Mouse (Mus musculus) liver, embryonic 16.5 days (tissue): Measurements from ENCODE around the gene Pcif1. TPM values are rescaled to one million over a fixed set of nuclear protein-coding genes. Genes with fewer than 3 reads are reported as not detected.

Experiments
- ATAC-seq: fragments of 200-750 bp; cut with Nextera tagmentation; 2 replicates; pipeline ENCODE4 v1.8.0; 2017; ENCODE audit warnings: low read depth, mild to moderate bottlenecking, moderate number of reproducible peaks, moderate library complexity
- H3K27ac ChIP-seq: fragments of 300-500 bp; sonication (generic); 2 replicates; pipeline ENCODE4 v1.5.1; 2014; ENCODE audit warnings: mild to moderate bottlenecking, low read length
- H3K27me3 ChIP-seq: fragments of 300-500 bp; sonication (generic); 2 replicates; pipeline ENCODE4 v1.6.1; 2014; ENCODE audit warnings: low read depth, low read length, mixed read lengths; ENCODE audit not compliant: control insufficient read depth, insufficient read depth
- H3K36me3 ChIP-seq: fragments of 300-500 bp; sonication (generic); 2 replicates; pipeline ENCODE4 v1.6.1; 2014; ENCODE audit warnings: mild to moderate bottlenecking; ENCODE audit not compliant: control insufficient read depth, insufficient read depth
- H3K4me1 ChIP-seq: fragments of 300-500 bp; sonication (generic); 2 replicates; pipeline ENCODE4 v1.6.1; 2014; ENCODE audit warnings: low read depth, low read length, mixed read lengths; ENCODE audit not compliant: control insufficient read depth
- H3K4me2 ChIP-seq: fragments of 300-500 bp; sonication (generic); 2 replicates; pipeline ENCODE4 v1.6.1; 2014; ENCODE audit warnings: low read depth, low read length, mixed read lengths
- H3K4me3 ChIP-seq: fragments of 300-500 bp; sonication (generic); 2 replicates; pipeline ENCODE4 v1.5.1; 2014; ENCODE audit warnings: low read depth, mild to moderate bottlenecking, low read length
- H3K9ac ChIP-seq: fragments of 300-500 bp; sonication (generic); 2 replicates; pipeline ENCODE4 v1.6.1; 2014; ENCODE audit warnings: low read depth, low read length
- H3K9me3 ChIP-seq: fragments of 300-500 bp; sonication (generic); replicated peaks from 2 replicates; pipeline ENCODE4 v1.6.1; 2016; ENCODE audit warnings: low read length; ENCODE audit not compliant: control insufficient read depth
- WGBS: fragments of 180-500 bp; shearing (Covaris S2); extraction: QIAGEN DNeasy Blood & Tissue Kit; methylation state at CpG from one replicate; pipeline ENCODE4 v1.1.7; 2014; ENCODE audit not compliant: insufficient replicate concordance; 5-methylcytosine and 5-hydroxymethylcytosine counted together
- polyA plus RNA-seq: library from polyadenylated mRNA; unstranded; fragments of >200 nt; fragmentation: Nextera tagmentation; extraction: Ambion mirVana; gene quantifications from 2 replicates; pipeline ENCODE4 v1.2.1, GENCODE M21; 2015

Gene Pcif1
- polyA plus RNA-seq, result 36.8 and 38.2 TPM in 2 replicates

DNA sequence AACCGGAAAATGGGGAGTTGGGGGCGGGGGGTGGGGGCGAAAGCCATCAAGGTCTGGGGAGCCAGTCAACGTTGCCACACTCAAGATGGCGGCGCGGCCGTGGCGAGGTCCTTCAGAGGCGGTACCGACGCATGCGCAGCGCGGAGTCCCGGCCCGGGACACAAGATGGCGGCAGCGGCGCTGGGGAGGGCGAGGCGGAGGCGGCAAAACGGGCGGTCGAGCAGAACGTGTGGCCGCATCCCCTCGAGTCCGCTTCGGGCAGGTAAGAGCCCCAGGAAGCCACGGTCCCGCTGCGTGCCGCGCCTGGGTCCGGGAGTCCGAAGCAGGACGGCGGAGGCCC is at the start of gene Pcif1:
Gene Pcif1 (plus strand): TSS at position 77 of the 340 bp plus-strand sequence.
- Histone ChIP-seq H3K9me3 (no peaks in the 10 kb centered on the region), H3K27me3 (no peaks in the 10 kb centered on the region), H3K4me2 (peak within 1 kb of the TSS; percentile 89), H3K27ac (peak within 1 kb of the TSS; percentile 96), H3K9ac (peak within 1 kb of the TSS; percentile 97), H3K36me3 (peaks cover 19% of the 10 kb centered on the region), H3K4me3 (peak within 1 kb of the TSS; percentile 84), H3K4me1 (peaks cover 19% of the 10 kb centered on the region)
- peak; percentile 80 for ATAC-seq
- WGBS, result under 1% methylated on average over 40 of the region's 40 CpGs

DNA sequence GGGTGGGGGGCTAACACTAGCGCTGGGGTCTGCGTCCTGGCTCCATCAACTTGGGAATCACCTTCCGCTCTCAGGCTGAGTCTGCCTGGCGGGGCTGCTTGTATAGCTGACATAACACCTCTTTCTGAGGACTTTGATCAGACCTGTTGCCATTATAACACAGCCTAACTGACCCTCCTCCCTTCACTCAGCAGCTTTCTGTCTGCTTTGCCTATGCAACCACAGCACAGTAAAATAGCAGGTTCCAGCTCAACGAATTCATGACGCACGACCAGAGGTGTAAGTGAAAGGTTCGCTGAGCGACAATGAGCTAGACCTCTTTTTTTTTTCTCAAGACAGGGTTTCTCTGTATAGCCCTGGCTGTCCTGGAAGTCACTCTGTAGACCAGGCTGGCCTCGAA is 48.1 kb upstream of the Pcif1 start:
- Histone ChIP-seq H3K36me3 (peaks cover under 1% of the 10 kb centered on the region), H3K27me3 (no peaks in the 10 kb centered on the region), H3K4me1 (peaks cover 29% of the 10 kb centered on the region), H3K9ac (no peak overlapping the region), H3K27ac (no peak overlapping the region), H3K4me3 (no peak overlapping the region), H3K4me2 (no peak overlapping the region), H3K9me3 (no peaks in the 10 kb centered on the region)
- no peak for ATAC-seq
- WGBS, result 72% methylated on average over 10 of the region's 10 CpGs

DNA sequence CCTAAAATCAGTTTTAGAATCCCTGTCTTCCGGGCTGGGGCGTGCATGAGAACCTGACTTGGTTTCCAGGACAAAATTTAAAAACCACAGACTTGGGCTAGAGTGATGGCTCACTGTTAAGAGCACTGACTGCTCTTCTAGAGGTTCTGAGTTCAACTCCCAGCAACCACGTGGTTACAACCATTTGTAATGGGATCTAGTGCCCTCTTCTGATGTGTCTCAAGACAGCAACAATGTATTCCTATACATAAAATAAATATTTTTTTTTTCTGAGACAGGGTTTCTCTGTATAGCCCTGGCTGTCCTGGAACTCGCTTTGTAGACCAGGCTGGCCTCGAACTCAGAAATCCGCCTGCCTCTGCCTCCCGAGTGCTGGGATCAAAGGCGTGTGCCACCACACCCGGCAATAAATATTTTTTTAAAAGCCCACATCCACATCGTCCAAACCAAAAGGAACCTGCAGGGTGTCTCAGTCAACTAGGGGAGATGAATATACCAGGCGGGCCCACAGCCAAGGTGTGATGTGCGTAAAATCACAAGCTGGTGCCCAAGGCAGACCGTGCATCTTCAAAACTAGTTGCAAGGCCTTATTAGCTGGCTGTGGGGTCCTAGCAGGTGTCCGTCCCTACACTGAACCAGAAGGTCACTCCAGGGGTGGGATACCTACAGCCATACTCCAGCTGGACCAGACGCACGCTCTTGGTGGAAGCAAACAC is 46.9 kb upstream of the Pcif1 start:
- 54% methylated on average over 16 of the region's 16 CpGs for WGBS
- H3K4me3 ChIP-seq, result peak overlapping the region; percentile 63
- peak overlapping the region; percentile 78 for H3K9ac ChIP-seq
- H3K27me3 ChIP-seq, result no peaks in the 10 kb centered on the region
- H3K27ac ChIP-seq, result peak overlapping the region; percentile 85
- H3K9me3 ChIP-seq, result no peaks in the 10 kb centered on the region
- ATAC-seq, result no peak
- H3K4me1 ChIP-seq, result peaks cover 26% of the 10 kb centered on the region
- H3K4me2 ChIP-seq, result peak overlapping the region; percentile 99
- no peaks in the 10 kb centered on the region for H3K36me3 ChIP-seq

DNA sequence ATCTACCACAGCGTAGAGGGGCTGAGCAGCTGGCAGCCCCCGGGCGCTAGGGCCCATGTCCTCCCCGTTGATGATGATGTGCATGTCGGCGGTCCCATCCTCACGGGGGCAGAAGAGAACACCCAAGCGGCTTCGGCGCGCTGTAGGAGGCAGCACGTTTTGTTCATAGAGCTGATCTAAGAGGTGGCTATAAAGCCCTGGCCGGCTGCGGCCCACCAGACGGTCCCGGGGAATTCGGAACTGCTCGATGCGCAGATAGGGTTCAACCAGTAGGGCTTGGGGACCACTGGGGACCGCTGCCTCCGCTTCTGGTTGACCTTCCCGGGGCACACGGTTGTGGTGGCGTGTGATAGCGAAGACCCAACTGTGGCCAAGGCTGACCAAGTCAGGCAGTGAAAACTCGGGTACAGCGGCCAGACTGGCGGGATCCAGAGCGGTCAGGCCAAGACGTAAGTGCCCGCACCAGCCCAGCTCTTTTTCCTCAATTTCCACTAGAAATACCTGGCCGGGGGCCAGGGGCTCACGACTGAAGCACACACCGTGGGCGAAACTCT is 46.3 kb upstream of the Pcif1 start, which contains the start of gene Ctsa:
Gene Ctsa (plus strand): TSS at position 126 of the 554 bp plus-strand sequence.
- ATAC-seq, result peak; percentile 67
- no peaks in the 10 kb centered on the region for H3K9me3 ChIP-seq
- peak within 1 kb of the TSS; percentile 78 for H3K9ac ChIP-seq
- peak within 1 kb of the TSS; percentile 85 for H3K27ac ChIP-seq
- peak within 1 kb of the TSS; percentile 99 for H3K4me2 ChIP-seq
- peaks cover 22% of the 10 kb centered on the region for H3K4me1 ChIP-seq
- H3K27me3 ChIP-seq, result no peaks in the 10 kb centered on the region
- H3K36me3 ChIP-seq, result no peaks in the 10 kb centered on the region
- H3K4me3 ChIP-seq, result peak within 1 kb of the TSS; percentile 63
- 1% methylated on average over 35 of the region's 35 CpGs for WGBS

DNA sequence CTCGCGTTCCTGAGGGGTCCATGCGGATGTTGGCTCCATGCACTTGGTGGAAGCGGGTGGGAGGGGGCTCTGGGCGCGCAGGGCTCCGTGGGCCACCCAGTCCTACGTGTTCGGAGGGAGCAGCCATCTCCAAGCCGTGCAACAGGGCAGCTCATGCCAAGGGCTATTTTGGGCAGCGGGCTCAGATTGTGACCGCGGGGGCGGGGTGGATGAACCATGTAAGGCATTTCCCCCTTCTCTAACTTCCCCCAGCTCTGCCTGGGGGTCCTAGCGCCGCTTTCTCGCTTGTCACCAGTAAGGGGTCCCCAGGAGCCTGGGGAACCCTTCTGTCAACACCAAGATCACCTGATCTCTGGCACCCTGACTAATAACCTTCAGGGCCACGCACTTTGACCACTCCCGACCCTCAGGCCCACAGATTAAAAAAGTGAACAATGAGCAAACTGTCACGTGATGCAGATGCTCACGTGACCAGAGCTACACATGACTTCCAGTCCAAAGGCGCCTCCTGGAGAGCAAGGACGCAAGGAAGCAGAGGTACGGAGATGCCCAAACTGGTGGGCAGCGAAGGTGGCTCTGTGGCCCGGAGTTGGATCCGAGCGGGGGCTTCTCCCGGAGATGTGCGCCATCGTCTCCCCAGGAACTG is 45.7 kb upstream of the Pcif1 start, which contains the start of gene Neurl2:
Gene Neurl2 (minus strand): TSS at position 143 of the 646 bp plus-strand sequence.
- H3K27ac ChIP-seq, result peak within 1 kb of the TSS; percentile 85
- no peaks in the 10 kb centered on the region for H3K9me3 ChIP-seq
- peak; percentile 57 for ATAC-seq
- H3K4me1 ChIP-seq, result peaks cover 22% of the 10 kb centered on the region
- H3K4me2 ChIP-seq, result peak within 1 kb of the TSS; percentile 99
- H3K9ac ChIP-seq, result peak within 1 kb of the TSS; percentile 78
- peak within 1 kb of the TSS; percentile 63 for H3K4me3 ChIP-seq
- H3K27me3 ChIP-seq, result no peaks in the 10 kb centered on the region
- no peaks in the 10 kb centered on the region; the same call in 1 of the 2 replicates for H3K36me3 ChIP-seq
- 0% methylated on average over 31 of the region's 31 CpGs for WGBS

DNA sequence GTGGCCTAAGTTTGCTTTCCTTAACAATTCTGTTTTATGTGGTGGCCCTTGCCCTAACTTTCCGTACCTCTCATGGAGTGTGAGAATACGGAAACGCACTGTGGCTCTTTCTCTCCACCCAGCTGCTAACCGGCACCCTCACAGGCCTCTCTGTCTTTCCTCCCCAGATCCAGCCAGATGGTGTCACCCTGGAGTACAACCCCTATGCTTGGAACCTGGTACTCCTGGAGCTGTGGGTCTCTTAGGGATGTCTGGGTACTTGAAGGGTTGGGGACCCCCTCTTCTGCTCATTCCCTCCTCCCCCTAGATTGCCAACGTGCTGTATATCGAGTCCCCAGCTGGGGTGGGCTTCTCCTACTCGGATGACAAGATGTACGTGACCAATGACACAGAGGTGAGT is 44.6 kb upstream of the Pcif1 start:
- H3K9me3 ChIP-seq, result no peaks in the 10 kb centered on the region
- ATAC-seq, result peak; percentile 7; the same call in 1 of the 2 replicates
- no peaks in the 10 kb centered on the region; the same call in none of the 2 replicates for H3K36me3 ChIP-seq
- H3K27ac ChIP-seq, result peak overlapping the region; percentile 9; the same call in 1 of the 2 replicates
- H3K4me3 ChIP-seq, result peak overlapping the region; percentile 63
- H3K9ac ChIP-seq, result peak overlapping the region; percentile 78
- H3K4me2 ChIP-seq, result peak overlapping the region; percentile 99
- H3K27me3 ChIP-seq, result no peaks in the 10 kb centered on the region
- peaks cover 22% of the 10 kb centered on the region for H3K4me1 ChIP-seq
- 35% methylated on average over 8 of the region's 8 CpGs for WGBS

DNA sequence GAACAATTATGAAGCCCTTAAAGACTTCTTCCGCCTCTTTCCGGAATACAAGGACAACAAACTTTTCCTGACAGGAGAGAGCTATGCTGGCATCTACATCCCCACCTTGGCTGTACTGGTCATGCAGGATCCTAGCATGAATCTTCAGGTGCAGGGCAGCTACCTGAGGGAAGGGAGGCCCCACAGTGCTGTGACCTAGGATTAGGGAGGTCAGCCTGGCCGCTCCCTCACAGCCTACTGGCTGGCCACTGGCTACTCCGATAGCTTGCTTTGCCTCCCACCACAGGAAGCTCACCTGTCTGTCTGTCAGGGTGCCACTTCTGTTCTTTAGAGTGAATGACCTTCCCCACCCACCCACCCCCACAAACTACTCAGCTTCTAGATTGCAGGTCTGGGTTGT is 43.9 kb upstream of the Pcif1 start:
- no peak overlapping the region for H3K9ac ChIP-seq
- H3K27ac ChIP-seq, result no peak overlapping the region
- H3K4me2 ChIP-seq, result no peak overlapping the region
- WGBS, result 92% methylated on average over 4 of the region's 4 CpGs
- no peaks in the 10 kb centered on the region for H3K9me3 ChIP-seq
- ATAC-seq, result no peak
- no peaks in the 10 kb centered on the region; the same call in none of the 2 replicates for H3K36me3 ChIP-seq
- peaks cover 22% of the 10 kb centered on the region for H3K4me1 ChIP-seq
- no peak overlapping the region; the same call in 1 of the 2 replicates for H3K4me3 ChIP-seq
- H3K27me3 ChIP-seq, result no peaks in the 10 kb centered on the region

DNA sequence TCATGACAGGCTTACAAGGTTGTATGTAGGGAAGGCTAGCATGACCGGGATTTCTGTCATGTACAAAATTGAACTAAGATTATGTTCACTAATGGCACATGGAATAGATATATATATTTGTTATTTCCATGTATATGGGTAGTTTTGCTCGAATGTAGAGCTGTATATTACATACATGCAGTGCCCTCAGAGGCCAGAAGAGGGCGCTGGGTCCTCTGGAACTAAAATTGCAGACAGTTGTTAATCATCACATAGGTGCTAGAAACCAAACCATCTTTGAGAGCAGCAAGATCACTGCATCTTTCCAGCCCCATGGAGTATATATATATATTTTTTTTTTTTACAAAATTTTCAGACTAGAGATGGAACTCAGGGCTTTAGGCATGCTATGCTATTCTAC is 33.3 kb upstream of the Pcif1 start:
- H3K4me2 ChIP-seq, result no peak overlapping the region
- no peak overlapping the region for H3K9ac ChIP-seq
- H3K27ac ChIP-seq, result no peak overlapping the region
- no peak for ATAC-seq
- WGBS, result 39% methylated on average over 3 of the region's 3 CpGs
- no peaks in the 10 kb centered on the region for H3K27me3 ChIP-seq
- H3K9me3 ChIP-seq, result no peaks in the 10 kb centered on the region
- no peaks in the 10 kb centered on the region for H3K36me3 ChIP-seq
- H3K4me1 ChIP-seq, result no peaks in the 10 kb centered on the region
- H3K4me3 ChIP-seq, result no peak overlapping the region
